Mouse (Mus musculus): ENCODE results near the gene Acr. TPM values are rescaled to one million over a fixed set of nuclear protein-coding genes. Genes with fewer than 3 reads are reported as not detected.
A peak's percentile ranks its signal among the peaks of the same experiment; 100 is the strongest.

Acr gene
- polyA plus RNA-seq, 1 experiment from 2014 or later, result 1.8 TPM

- Histone ChIP-seq H3K36me3 (replicated peaks; ENCODE audit: control insufficient read depth, insufficient read depth) (peaks cover 5% of the 10 kb centered on the region), H3K9me3 (ENCODE audit: control insufficient read depth, low read length) (no peaks in the 10 kb centered on the region), H3K4me1 (replicated peaks; ENCODE audit: control insufficient read depth, insufficient read depth, low read length) (peaks cover 4% of the 10 kb centered on the region; the same call in 1 of the 2 replicates), H3K4me2 (replicated peaks) (peak overlapping the region; percentile 28), H3K27ac (no peak overlapping the region), H3K9ac (no peak overlapping the region; the same call in 1 of the 2 replicates), H3K4me3 (replicated peaks; ENCODE audit: low read length) (0 out of 2 replicates have a peak overlapping the region, but pooled peaks have one; percentile 1), H3K27me3 (ENCODE audit: control insufficient read depth, insufficient read depth, low read length) (peaks cover 38% of the 10 kb centered on the region)
- WGBS, result 11% methylated on average over 29 of the region's 40 CpGs
- DNase-seq (ENCODE audit: low spot score) (no peak), ATAC-seq (ENCODE audit: low FRiP score) (peak; percentile 19; the same call in 1 of the 2 replicates)
Measured at GRCm38 (mm10) chr15:89557179-89557995, 10.7 kb upstream of the Acr start.

- peaks cover 38% of the 10 kb centered on the region for H3K27me3 ChIP-seq (ENCODE audit: control insufficient read depth, insufficient read depth, low read length)
- 6% methylated on average over 34 of the region's 34 CpGs for WGBS
Measured at GRCm38 (mm10) chr15:89557996-89558390, 10.1 kb upstream of the Acr start.

GRCm38 (mm10) chr15:89559202-89559731 is 8.9 kb upstream of the Acr start:
- Histone ChIP-seq H3K4me2 (replicated peaks) (no peak overlapping the region), H3K4me3 (replicated peaks; ENCODE audit: low read length) (no peak overlapping the region), H3K27ac (no peak overlapping the region), H3K36me3 (replicated peaks; ENCODE audit: control insufficient read depth, insufficient read depth) (0 out of 2 replicates have a peak, but pooled peaks cover 3% of the 10 kb centered on the region), H3K9ac (no peak overlapping the region), H3K4me1 (replicated peaks; ENCODE audit: control insufficient read depth, insufficient read depth, low read length) (peaks cover 4% of the 10 kb centered on the region; the same call in 1 of the 2 replicates), H3K9me3 (ENCODE audit: control insufficient read depth, low read length) (no peaks in the 10 kb centered on the region), H3K27me3 (ENCODE audit: control insufficient read depth, insufficient read depth, low read length) (peaks cover 38% of the 10 kb centered on the region)
- DNase-seq (ENCODE audit: low spot score) (no peak), ATAC-seq (ENCODE audit: low FRiP score) (no peak)
- 37% methylated on average over 10 of the region's 10 CpGs for WGBS

More at GRCm38 (mm10) chr15:89557996-89558390, 10.1 kb upstream of the Acr start:
- H3K9me3 ChIP-seq (ENCODE audit: control insufficient read depth, low read length), result no peaks in the 10 kb centered on the region
- no peak for ATAC-seq (ENCODE audit: low FRiP score)
- no peak overlapping the region for H3K9ac ChIP-seq
- no peak for DNase-seq (ENCODE audit: low spot score)
- H3K4me3 ChIP-seq (replicated peaks; ENCODE audit: low read length), result 0 out of 2 replicates have a peak overlapping the region, but pooled peaks have one; percentile 1
- peaks cover 4% of the 10 kb centered on the region; the same call in 1 of the 2 replicates for H3K4me1 ChIP-seq (replicated peaks; ENCODE audit: control insufficient read depth, insufficient read depth, low read length)
- no peak overlapping the region for H3K27ac ChIP-seq
- peaks cover 3% of the 10 kb centered on the region; the same call in 1 of the 2 replicates for H3K36me3 ChIP-seq (replicated peaks; ENCODE audit: control insufficient read depth, insufficient read depth)
- H3K4me2 ChIP-seq (replicated peaks), result peak overlapping the region; percentile 28

- Histone ChIP-seq H3K4me3 (replicated peaks; ENCODE audit: low read length) (no peak overlapping the region), H3K36me3 (replicated peaks; ENCODE audit: control insufficient read depth, insufficient read depth) (no peaks in the 10 kb centered on the region), H3K9me3 (ENCODE audit: control insufficient read depth, low read length) (no peaks in the 10 kb centered on the region), H3K4me2 (replicated peaks) (no peak overlapping the region), H3K9ac (no peak overlapping the region), H3K27me3 (ENCODE audit: control insufficient read depth, insufficient read depth, low read length) (no peaks in the 10 kb centered on the region), H3K27ac (no peak overlapping the region), H3K4me1 (replicated peaks; ENCODE audit: control insufficient read depth, insufficient read depth, low read length) (no peaks in the 10 kb centered on the region)
- no peak for ATAC-seq (ENCODE audit: low FRiP score)
- WGBS, result 79% methylated on average over 8 of the region's 8 CpGs
- DNase-seq (ENCODE audit: low spot score), result no peak
Measured at GRCm38 (mm10) chr15:89572147-89572546, 4.0 kb downstream of the Acr start.

- Histone ChIP-seq H3K27me3 (ENCODE audit: control insufficient read depth, insufficient read depth, low read length) (no peaks in the 10 kb centered on the region), H3K4me3 (replicated peaks; ENCODE audit: low read length) (no peak overlapping the region), H3K36me3 (replicated peaks; ENCODE audit: control insufficient read depth, insufficient read depth) (peaks cover 37% of the 10 kb centered on the region), H3K9me3 (ENCODE audit: control insufficient read depth, low read length) (no peaks in the 10 kb centered on the region), H3K4me1 (replicated peaks; ENCODE audit: control insufficient read depth, insufficient read depth, low read length) (no peaks in the 10 kb centered on the region), H3K4me2 (replicated peaks) (no peak overlapping the region), H3K27ac (no peak overlapping the region), H3K9ac (no peak overlapping the region)
- DNase-seq (ENCODE audit: low spot score), result no peak
- ATAC-seq (ENCODE audit: low FRiP score), result no peak
- WGBS, result 93% methylated on average over 7 of the region's 7 CpGs
Measured at GRCm38 (mm10) chr15:89582494-89582893, 14.4 kb downstream of the Acr start.

- DNase-seq (ENCODE audit: low spot score), result no peak
- 83% methylated on average over 5 of the region's 5 CpGs for WGBS
- no peaks in the 10 kb centered on the region for H3K27me3 ChIP-seq (ENCODE audit: control insufficient read depth, insufficient read depth, low read length)
- no peak overlapping the region for H3K27ac ChIP-seq
- H3K36me3 ChIP-seq (replicated peaks; ENCODE audit: control insufficient read depth, insufficient read depth), result peaks cover 51% of the 10 kb centered on the region
- no peak overlapping the region for H3K4me3 ChIP-seq (replicated peaks; ENCODE audit: low read length)
- H3K4me2 ChIP-seq (replicated peaks), result no peak overlapping the region
- no peaks in the 10 kb centered on the region; the same call in 1 of the 2 replicates for H3K4me1 ChIP-seq (replicated peaks; ENCODE audit: control insufficient read depth, insufficient read depth, low read length)
- H3K9me3 ChIP-seq (ENCODE audit: control insufficient read depth, low read length), result no peaks in the 10 kb centered on the region
- no peak overlapping the region for H3K9ac ChIP-seq
- ATAC-seq (ENCODE audit: low FRiP score), result no peak
Measured at GRCm38 (mm10) chr15:89585101-89585500, 17.0 kb downstream of the Acr start.

GRCm38 (mm10) chr15:89585631-89586030 is 17.5 kb downstream of the Acr start:
- Histone ChIP-seq H3K4me1 (replicated peaks; ENCODE audit: control insufficient read depth, insufficient read depth, low read length) (peaks cover 4% of the 10 kb centered on the region; the same call in 1 of the 2 replicates), H3K4me3 (replicated peaks; ENCODE audit: low read length) (no peak overlapping the region)

GRCm38 (mm10) chr15:89589146-89589545 is 21.0 kb downstream of the Acr start:
- ATAC-seq (ENCODE audit: low FRiP score), result no peak
- Histone ChIP-seq H3K9me3 (ENCODE audit: control insufficient read depth, low read length) (no peaks in the 10 kb centered on the region), H3K9ac (no peak overlapping the region), H3K4me1 (replicated peaks; ENCODE audit: control insufficient read depth, insufficient read depth, low read length) (peaks cover 15% of the 10 kb centered on the region; the same call in 1 of the 2 replicates), H3K36me3 (replicated peaks; ENCODE audit: control insufficient read depth, insufficient read depth) (peaks cover 35% of the 10 kb centered on the region), H3K27me3 (ENCODE audit: control insufficient read depth, insufficient read depth, low read length) (no peaks in the 10 kb centered on the region), H3K4me2 (replicated peaks) (no peak overlapping the region), H3K4me3 (replicated peaks; ENCODE audit: low read length) (no peak overlapping the region), H3K27ac (no peak overlapping the region)
- WGBS, result 88% methylated on average over 5 of the region's 5 CpGs
- no peak for DNase-seq (ENCODE audit: low spot score)

More at GRCm38 (mm10) chr15:89585631-89586030, 17.5 kb downstream of the Acr start:
- H3K9me3 ChIP-seq (ENCODE audit: control insufficient read depth, low read length), result no peaks in the 10 kb centered on the region
- H3K27me3 ChIP-seq (ENCODE audit: control insufficient read depth, insufficient read depth, low read length), result no peaks in the 10 kb centered on the region
- ATAC-seq (ENCODE audit: low FRiP score) (no peak), DNase-seq (ENCODE audit: low spot score) (no peak)
- H3K4me2 ChIP-seq (replicated peaks), result no peak overlapping the region
- H3K9ac ChIP-seq, result no peak overlapping the region
- 93% methylated on average over 11 of the region's 11 CpGs for WGBS
- H3K36me3 ChIP-seq (replicated peaks; ENCODE audit: control insufficient read depth, insufficient read depth), result peaks cover 51% of the 10 kb centered on the region
- no peak overlapping the region for H3K27ac ChIP-seq

GRCm38 (mm10) chr15:89591317-89591716 is 23.2 kb downstream of the Acr start:
- Histone ChIP-seq H3K27me3 (ENCODE audit: control insufficient read depth, insufficient read depth, low read length) (no peaks in the 10 kb centered on the region), H3K4me1 (replicated peaks; ENCODE audit: control insufficient read depth, insufficient read depth, low read length) (peaks cover 15% of the 10 kb centered on the region; the same call in 1 of the 2 replicates), H3K4me2 (replicated peaks) (peak overlapping the region; percentile 90), H3K9me3 (ENCODE audit: control insufficient read depth, low read length) (no peaks in the 10 kb centered on the region), H3K4me3 (replicated peaks; ENCODE audit: low read length) (peak overlapping the region; percentile 74), H3K36me3 (replicated peaks; ENCODE audit: control insufficient read depth, insufficient read depth) (peaks cover 26% of the 10 kb centered on the region), H3K9ac (peak overlapping the region; percentile 71), H3K27ac (peak overlapping the region; percentile 81)
- WGBS, result 2% methylated on average over 30 of the region's 30 CpGs
- peak; percentile 32 for DNase-seq (ENCODE audit: low spot score)
- ATAC-seq (ENCODE audit: low FRiP score), result peak; percentile 32; the same call in 1 of the 2 replicates

Data from hindbrain, embryonic 14.5 days (tissue).